Mouse (Mus musculus) lung, postnatal 25 days (tissue): ENCODE results near the gene Adcy2.

ENCODE experiments used
- DNase-seq: peaks from one replicate; pipeline ENCODE4 v3.0.0; 2022; ENCODE audit warnings: low spot score

The Adcy2 gene

GRCm38 (mm10) chr13:68627041-68627440 is 372.3 kb downstream of the Adcy2 start:
- DNase-seq = no peak

GRCm38 (mm10) chr13:68622792-68623191 is 376.5 kb downstream of the Adcy2 start:
- no peak for DNase-seq

GRCm38 (mm10) chr13:68607652-68608405 is 391.5 kb downstream of the Adcy2 start:
- DNase-seq = no peak

GRCm38 (mm10) chr13:68605689-68606126 is 393.6 kb downstream of the Adcy2 start:
- DNase-seq = peak; percentile 64

GRCm38 (mm10) chr13:68603085-68603484 is 396.3 kb downstream of the Adcy2 start:
- DNase-seq = no peak

GRCm38 (mm10) chr13:68601184-68601583 is 398.2 kb downstream of the Adcy2 start:
- DNase-seq = no peak

- DNase-seq = no peak
These were observed 400.4 kb downstream of the Adcy2 start for GRCm38 (mm10) chr13:68598953-68599352.

- no peak for DNase-seq
These were observed 401.7 kb downstream of the Adcy2 start for GRCm38 (mm10) chr13:68597667-68598066.

GRCm38 (mm10) chr13:68597199-68597598 is 402.1 kb downstream of the Adcy2 start, which contains the start of gene 1700001L19Rik:
Gene 1700001L19Rik, plus strand, starts transcription at chr13:68597421.
- DNase-seq = no peak

- DNase-seq = no peak
These were observed 405.5 kb downstream of the Adcy2 start for GRCm38 (mm10) chr13:68593797-68594196.

- no peak for DNase-seq
These were observed 411.0 kb downstream of the Adcy2 start for GRCm38 (mm10) chr13:68588352-68588751.

GRCm38 (mm10) chr13:68585441-68585840 is 413.9 kb downstream of the Adcy2 start:
- DNase-seq = no peak

GRCm38 (mm10) chr13:68583961-68584360 is 415.4 kb downstream of the Adcy2 start:
- DNase-seq = no peak

- no peak for DNase-seq
These were observed 416.9 kb downstream of the Adcy2 start for GRCm38 (mm10) chr13:68582517-68582780.

GRCm38 (mm10) chr13:68581747-68582516 is 417.4 kb downstream of the Adcy2 start, which contains the start of the genes Mtrr and Fastkd3:
Gene Mtrr, minus strand, starts transcription at chr13:68582149.
Gene Fastkd3, plus strand, starts transcription at chr13:68582234.
- peak; percentile 97 for DNase-seq

- DNase-seq = no peak
These were observed 418.1 kb downstream of the Adcy2 start for GRCm38 (mm10) chr13:68581086-68581740.

- peak; percentile 54 for DNase-seq
These were observed 421.4 kb downstream of the Adcy2 start for GRCm38 (mm10) chr13:68577945-68578344.

GRCm38 (mm10) chr13:68574398-68574797 is 424.9 kb downstream of the Adcy2 start:
- no peak for DNase-seq

- peak; percentile 31 for DNase-seq
These were observed 426.1 kb downstream of the Adcy2 start for GRCm38 (mm10) chr13:68572966-68573913.

GRCm38 (mm10) chr13:68572247-68572646 is 427.1 kb downstream of the Adcy2 start:
- no peak for DNase-seq
